Mouse (Mus musculus) limb, embryonic 13.5 days (tissue): ENCODE measurements around the gene Tmem106b. TPM values are rescaled to one million over a fixed set of nuclear protein-coding genes. Genes with fewer than 3 reads are reported as not detected.

Source experiments
- ATAC-seq: fragments of 200-750 bp; cut with Nextera tagmentation; 2 replicates; pipeline ENCODE4 v1.8.0; 2017; ENCODE audit warnings: low read depth, moderate number of reproducible peaks, moderate TSS enrichment; ENCODE audit not compliant: low FRiP score
- H3K27ac ChIP-seq: fragments of 300-500 bp; sonication (generic); 2 replicates; pipeline ENCODE4 v1.5.1; 2015; ENCODE audit warnings: inconsistent platforms, mild to moderate bottlenecking, moderate library complexity
- H3K27me3 ChIP-seq: fragments of 300-500 bp; sonication (generic); 2 replicates; pipeline ENCODE4 v1.6.1; 2015; ENCODE audit warnings: mild to moderate bottlenecking, inconsistent platforms
- H3K36me3 ChIP-seq: fragments of 300-500 bp; sonication (generic); 2 replicates; pipeline ENCODE4 v1.6.1; 2015; ENCODE audit warnings: inconsistent platforms, mild to moderate bottlenecking, moderate library complexity
- H3K4me1 ChIP-seq: fragments of 300-500 bp; sonication (generic); 2 replicates; pipeline ENCODE4 v1.6.1; 2015; ENCODE audit warnings: inconsistent platforms
- H3K4me2 ChIP-seq: fragments of 300-500 bp; sonication (generic); replicated peaks from 2 replicates; pipeline ENCODE4 v1.6.1; 2015; ENCODE audit warnings: inconsistent platforms, mild to moderate bottlenecking, moderate library complexity
- H3K4me3 ChIP-seq: fragments of 300-500 bp; sonication (generic); 2 replicates; pipeline ENCODE4 v1.5.1; 2015; ENCODE audit warnings: moderate library complexity, mild to moderate bottlenecking, inconsistent platforms
- H3K9ac ChIP-seq: fragments of 300-500 bp; sonication (generic); 2 replicates; pipeline ENCODE4 v1.6.1; 2015; ENCODE audit warnings: mild to moderate bottlenecking, inconsistent platforms
- H3K9me3 ChIP-seq: fragments of 300-500 bp; sonication (generic); 2 replicates; pipeline ENCODE4 v1.6.1; 2016; ENCODE audit warnings: inconsistent platforms
- WGBS: fragments of 180-500 bp; shearing (Covaris S2); methylation state at CpG from one replicate; pipeline ENCODE4 v1.1.7; 2015; 5-methylcytosine and 5-hydroxymethylcytosine counted together
- polyA plus RNA-seq: library from polyadenylated mRNA; unstranded; fragments of >200 nt; fragmentation: Nextera tagmentation; extraction: Ambion mirVana; gene quantifications from 2 replicates; pipeline ENCODE4 v1.2.1, GENCODE M21; 2015

Gene Tmem106b
- polyA plus RNA-seq, 1 experiment from 2014 or later: 36.5 TPM

DNA sequence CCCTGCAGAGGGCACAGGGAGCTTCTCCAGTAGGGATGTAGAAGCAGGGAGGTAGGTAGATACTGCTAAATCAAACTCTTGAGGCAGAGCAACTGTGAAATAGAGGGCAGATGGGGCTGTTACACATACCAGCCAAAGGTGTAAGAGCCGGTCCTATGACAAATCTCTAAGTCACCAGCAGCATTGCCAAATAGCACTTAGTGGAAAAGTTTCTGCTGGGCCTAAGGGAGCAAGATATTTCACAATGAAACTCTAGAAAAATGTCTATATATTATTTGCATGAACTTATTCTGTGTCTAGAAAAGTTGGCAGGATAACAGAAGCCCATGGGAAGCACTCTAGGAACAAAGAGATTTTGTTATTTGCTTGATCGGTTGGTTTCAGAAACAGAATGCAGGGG lies 4.3 kb downstream of the Tmem106b start:
- peaks cover 4% of the 10 kb centered on the region for H3K4me1 ChIP-seq
- peaks cover 60% of the 10 kb centered on the region for H3K36me3 ChIP-seq
- H3K9me3 ChIP-seq: no peaks in the 10 kb centered on the region
- no peak overlapping the region for H3K4me3 ChIP-seq
- ATAC-seq: no peak
- no peak overlapping the region for H3K27ac ChIP-seq
- H3K27me3 ChIP-seq: no peaks in the 10 kb centered on the region
- H3K4me2 ChIP-seq: no peak overlapping the region
- WGBS: 88% methylated on average over 2 of the region's 2 CpGs
- no peak overlapping the region for H3K9ac ChIP-seq

DNA sequence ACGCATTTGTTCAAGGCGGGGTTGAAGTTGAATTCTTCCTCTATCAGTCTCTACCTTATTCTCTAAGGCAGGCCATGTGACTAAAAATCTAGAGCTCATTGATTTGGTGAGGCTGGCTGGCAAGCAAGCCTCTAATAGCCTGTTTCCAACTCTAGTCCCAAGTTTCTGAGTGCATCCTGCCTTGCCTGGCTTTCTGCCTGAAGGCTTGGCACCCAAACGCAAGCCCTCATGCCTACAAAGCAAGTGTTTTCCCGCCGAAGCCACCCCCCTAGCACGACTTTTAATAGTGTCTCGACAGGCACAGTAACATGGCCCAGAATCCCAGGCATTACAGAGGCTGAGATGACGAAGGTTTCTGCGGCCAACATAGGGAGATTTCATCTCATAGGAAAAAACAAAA lies 13.3 kb downstream of the Tmem106b start:
- Histone ChIP-seq H3K4me2 (no peak overlapping the region), H3K9me3 (no peaks in the 10 kb centered on the region), H3K4me3 (no peak overlapping the region), H3K27ac (no peak overlapping the region), H3K4me1 (no peaks in the 10 kb centered on the region), H3K9ac (no peak overlapping the region), H3K36me3 (peaks cover 68% of the 10 kb centered on the region), H3K27me3 (no peaks in the 10 kb centered on the region)
- no peak for ATAC-seq
- 91% methylated on average over 9 of the region's 9 CpGs for WGBS

DNA sequence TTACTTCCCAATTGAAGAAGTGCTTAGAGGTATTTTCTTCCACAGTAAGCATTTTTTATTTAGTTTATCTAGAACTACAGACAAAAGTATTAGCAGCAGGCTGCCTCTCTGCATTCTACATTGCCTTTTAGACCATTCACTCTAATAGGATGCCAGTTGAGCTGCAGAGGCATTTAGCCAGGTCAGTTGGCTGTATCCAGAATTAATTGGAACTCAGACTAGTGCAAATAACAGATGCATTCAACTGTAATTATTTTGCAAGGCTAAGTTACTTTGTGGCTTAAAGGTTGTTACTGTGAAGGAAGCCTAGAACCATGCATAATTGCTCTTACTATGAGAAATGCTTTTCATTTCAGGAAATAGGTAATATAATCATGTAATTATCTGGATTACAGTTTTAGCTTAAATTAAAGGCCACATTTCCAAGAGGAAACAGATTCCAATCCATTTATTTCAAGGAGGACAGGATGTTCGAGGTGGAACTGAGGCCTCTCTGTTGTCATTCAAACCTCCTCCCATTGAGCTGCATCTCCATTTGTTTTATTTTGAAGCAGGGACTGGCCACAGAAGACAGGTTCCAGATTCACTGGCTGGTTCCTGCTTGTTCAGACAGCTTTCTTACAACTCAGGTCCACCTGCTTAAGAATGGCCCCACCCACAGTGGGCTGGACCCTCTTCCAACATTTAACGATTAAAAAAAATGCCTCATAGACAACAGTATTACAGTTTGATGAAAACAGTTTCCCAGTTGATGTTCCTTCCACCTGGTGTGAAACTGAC lies 27.3 kb downstream of the Tmem106b start:
- Histone ChIP-seq H3K27ac (no peak overlapping the region), H3K9ac (no peak overlapping the region), H3K4me1 (no peaks in the 10 kb centered on the region), H3K36me3 (no peaks in the 10 kb centered on the region), H3K27me3 (no peaks in the 10 kb centered on the region), H3K4me2 (no peak overlapping the region), H3K9me3 (no peaks in the 10 kb centered on the region), H3K4me3 (no peak overlapping the region)
- ATAC-seq: no peak
- WGBS: 84% methylated on average over 2 of the region's 2 CpGs

DNA sequence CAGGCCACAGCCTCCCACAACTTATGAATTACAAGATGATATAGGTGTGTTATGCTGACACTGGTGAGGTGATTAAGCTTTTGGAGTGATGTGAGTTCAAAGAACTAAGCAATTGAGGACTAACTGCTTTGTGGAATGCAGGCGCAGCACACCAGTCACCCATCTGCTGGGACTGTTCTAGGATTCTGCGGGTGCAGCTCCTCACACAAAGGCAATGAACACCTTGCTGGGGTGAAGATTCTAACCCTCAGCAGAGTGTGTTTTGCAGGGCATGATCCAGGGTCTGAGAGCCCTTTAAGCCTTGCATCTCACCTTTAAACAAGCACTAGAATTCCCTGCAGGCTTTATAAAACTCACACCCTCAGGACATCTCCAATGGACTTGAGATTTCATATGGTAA lies 30.6 kb downstream of the Tmem106b start:
- ATAC-seq: no peak
- H3K27ac ChIP-seq: no peak overlapping the region
- no peaks in the 10 kb centered on the region for H3K9me3 ChIP-seq
- H3K4me3 ChIP-seq: no peak overlapping the region
- H3K27me3 ChIP-seq: no peaks in the 10 kb centered on the region
- no peak overlapping the region for H3K4me2 ChIP-seq
- no peaks in the 10 kb centered on the region for H3K4me1 ChIP-seq
- H3K36me3 ChIP-seq: no peaks in the 10 kb centered on the region
- WGBS: 82% methylated on average over 2 of the region's 2 CpGs
- H3K9ac ChIP-seq: no peak overlapping the region

DNA sequence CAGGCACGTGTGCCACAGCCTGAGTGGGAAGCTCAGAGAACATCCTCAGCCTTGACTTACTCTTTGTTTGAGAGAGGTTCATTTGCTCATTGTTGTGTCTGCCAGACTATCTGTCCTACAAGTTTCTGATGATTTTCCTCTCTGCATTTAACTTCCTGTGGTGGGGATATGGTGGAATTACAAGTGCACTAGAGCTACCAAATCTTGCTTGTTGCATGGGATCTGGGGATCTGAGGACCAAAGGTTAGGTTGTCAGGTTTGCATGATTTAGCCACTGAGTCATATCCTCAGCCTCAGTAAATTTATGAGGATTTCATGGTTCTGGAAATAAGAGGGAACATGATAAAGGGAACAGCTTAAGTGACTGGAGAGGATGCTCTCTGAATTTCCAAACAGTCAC lies 39.1 kb downstream of the Tmem106b start:
- Histone ChIP-seq H3K4me2 (no peak overlapping the region), H3K36me3 (no peaks in the 10 kb centered on the region), H3K27me3 (no peaks in the 10 kb centered on the region), H3K4me3 (no peak overlapping the region), H3K9me3 (no peaks in the 10 kb centered on the region), H3K9ac (no peak overlapping the region), H3K27ac (no peak overlapping the region), H3K4me1 (no peaks in the 10 kb centered on the region)
- 58% methylated on average over 1 of the region's 1 CpGs for WGBS
- ATAC-seq: no peak

GRCm38 (mm10) chr6:13137255-13137654 lies 67.7 kb downstream of the Tmem106b start:
- no peak for ATAC-seq
- Histone ChIP-seq H3K36me3 (no peaks in the 10 kb centered on the region), H3K4me3 (no peak overlapping the region), H3K27me3 (no peaks in the 10 kb centered on the region), H3K4me1 (no peaks in the 10 kb centered on the region), H3K4me2 (no peak overlapping the region), H3K27ac (no peak overlapping the region), H3K9me3 (no peaks in the 10 kb centered on the region), H3K9ac (no peak overlapping the region)
- 90% methylated on average over 1 of the region's 1 CpGs for WGBS

Other genes with a start within 250 kb of the Tmem106b start
- 0.11 and 0.39 TPM in 2 replicates for gene Vwde, start 155.2 kb downstream of the Tmem106b start, polyA plus RNA-seq